Mouse (Mus musculus) skeletal muscle tissue, adult 2 months (tissue): ENCODE measurements around the gene Chrne.

Source experiments
- DNase-seq: peaks from one replicate; pipeline ENCODE4 v3.0.0-alpha.2; 2012; ENCODE audit warnings: low read depth, low spot score

Chrne gene

DNA sequence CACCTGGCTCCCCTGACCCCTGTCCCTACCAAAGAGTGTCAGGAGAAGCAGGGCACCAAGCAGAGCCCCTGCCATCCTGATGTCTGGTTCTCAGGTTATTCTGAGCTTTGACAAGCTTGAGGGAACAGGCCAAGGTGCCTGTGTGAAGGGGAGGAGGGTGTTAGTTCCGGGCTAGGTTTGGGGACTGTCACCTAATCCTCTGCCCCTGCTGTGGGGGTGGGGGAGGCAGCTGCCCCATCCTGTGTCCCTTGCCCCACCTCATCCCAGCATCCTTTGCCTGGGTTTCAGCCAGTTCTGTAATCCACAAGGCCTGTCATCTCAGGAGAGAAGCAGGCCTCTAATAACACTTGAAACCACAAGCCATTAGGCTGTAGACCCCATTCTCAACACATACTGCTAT lies at the start of gene Chrne:
Gene Chrne (minus strand): TSS at position 116 of the 400 bp plus-strand sequence.
- DNase-seq, result peak; percentile 68

DNA sequence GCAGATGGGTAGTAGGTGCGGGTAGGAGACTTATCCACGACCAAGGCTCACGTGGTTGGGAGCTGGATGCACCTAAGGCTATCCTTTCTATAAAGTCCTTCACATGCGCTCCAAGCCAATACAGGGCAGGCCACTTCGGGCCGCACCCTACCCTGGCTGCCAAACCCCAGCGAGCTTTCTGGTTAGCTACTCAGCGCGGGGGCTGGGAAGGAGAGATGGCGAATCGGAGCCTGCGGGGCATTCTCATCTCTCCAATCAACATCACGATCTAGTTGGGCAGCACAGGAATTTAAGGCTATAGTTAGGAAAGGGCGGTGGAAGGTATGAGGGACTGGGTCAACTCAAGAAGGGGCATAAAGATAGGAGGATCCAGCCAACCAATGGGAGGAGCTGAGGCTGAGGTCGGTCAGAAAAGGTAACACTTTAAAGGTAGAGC lies 49.3 kb upstream of the Chrne start:
- DNase-seq, result no peak

DNA sequence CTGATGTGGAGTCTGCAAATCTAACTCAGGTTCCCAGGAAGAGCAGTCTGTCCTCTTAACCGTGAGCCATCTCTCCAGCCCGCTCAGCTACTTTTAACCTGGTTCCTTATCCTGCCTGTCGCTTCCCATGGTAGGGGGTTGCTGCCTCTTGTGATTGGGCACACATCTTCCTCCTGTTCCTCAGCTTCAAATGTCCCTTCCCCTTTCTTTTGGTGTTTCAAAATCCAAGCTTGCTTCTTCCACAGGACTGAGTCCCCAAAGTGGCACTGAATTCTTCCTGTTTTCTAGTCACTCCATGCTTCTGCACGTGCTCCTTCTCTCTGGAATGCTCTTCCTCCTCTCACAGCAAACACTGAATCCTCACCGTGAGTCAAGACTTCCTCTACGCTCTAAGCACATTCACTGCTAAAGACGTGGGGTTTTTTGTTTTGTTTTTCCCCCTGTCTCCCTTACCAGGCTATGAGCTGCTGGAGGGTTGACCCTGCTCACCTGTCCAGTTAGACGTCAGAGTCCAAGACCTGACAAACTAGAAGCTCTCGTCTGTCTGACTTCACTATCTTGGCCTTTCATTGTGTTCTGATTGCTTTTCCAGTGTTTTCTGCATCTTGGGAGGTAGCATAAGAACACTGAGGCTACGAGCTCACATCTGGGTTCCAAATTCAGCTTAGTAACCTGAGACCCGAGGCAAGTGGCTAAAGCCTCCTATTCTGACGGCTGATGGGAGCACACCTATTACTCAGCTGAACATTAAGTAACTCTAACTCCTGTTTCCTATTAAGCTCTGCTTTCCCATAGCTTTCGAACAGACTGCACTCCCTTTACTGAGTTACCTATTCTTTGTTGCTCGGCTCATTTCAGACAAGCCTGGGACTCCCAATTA lies 48.5 kb upstream of the Chrne start:
- DNase-seq, result no peak

DNA sequence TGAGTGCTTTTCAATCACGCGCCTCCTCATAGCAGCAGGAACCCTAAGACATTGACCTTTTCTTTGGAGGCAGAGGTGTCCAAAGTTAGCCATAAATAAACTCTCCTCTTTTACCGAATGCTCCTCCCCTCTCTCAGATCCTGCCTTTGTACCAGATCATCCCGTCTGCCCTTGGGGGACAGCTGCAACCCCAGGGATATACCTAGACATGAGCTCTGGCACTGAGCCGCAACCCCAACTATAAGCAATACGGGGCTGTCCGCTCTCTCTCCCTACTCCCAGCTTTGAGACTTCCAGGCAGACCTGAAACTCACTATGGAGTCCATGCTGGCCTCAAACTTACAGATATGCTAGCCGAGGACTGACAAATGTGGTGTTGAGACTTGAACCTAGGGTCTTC lies 47.7 kb upstream of the Chrne start:
- no peak for DNase-seq

DNA sequence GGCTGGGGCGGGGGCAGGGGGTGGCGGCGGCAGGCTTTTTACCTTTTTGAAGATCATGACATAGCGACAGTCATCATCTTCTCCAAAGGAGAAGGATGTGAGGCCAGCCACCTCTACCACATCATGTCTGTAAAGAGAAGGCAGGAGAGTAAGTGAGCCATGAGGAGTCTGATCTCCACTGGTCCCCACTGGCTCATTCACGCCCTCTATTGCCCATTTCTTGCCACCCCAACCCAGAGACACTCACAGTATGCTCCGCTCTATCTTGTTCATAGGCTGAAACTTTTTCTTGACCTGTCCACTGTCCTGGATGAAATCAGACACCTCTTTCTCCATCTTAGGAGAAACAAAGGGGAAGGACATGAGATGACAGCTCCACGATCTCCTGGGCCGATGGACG lies 45.7 kb upstream of the Chrne start:
- no peak for DNase-seq

- DNase-seq, result peak; percentile 90
Observed at GRCm38 (mm10) chr11:70663957-70664356, 44.9 kb upstream of the Chrne start.

- no peak for DNase-seq
Observed at GRCm38 (mm10) chr11:70663101-70663500, 44.1 kb upstream of the Chrne start.

- no peak for DNase-seq
Observed at GRCm38 (mm10) chr11:70660571-70660970, 41.6 kb upstream of the Chrne start.

DNA sequence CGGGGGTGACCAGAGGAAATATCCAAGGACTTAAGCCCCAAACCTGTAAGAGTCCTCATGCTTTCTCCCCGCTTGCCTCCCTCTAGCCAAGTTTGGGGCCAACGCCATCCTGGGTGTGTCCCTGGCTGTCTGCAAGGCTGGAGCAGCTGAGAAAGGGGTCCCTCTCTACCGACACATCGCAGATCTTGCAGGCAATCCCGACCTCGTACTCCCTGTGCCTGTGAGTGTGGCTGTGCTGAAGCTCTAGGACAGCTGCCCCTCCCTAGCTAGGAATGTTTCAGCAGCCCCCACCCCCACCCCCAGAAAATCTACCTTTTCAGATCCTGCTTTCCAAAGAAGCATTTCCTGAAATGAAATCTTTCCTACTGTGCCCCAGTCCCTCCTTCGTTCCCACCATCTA lies 39.9 kb upstream of the Chrne start:
- DNase-seq, result no peak

DNA sequence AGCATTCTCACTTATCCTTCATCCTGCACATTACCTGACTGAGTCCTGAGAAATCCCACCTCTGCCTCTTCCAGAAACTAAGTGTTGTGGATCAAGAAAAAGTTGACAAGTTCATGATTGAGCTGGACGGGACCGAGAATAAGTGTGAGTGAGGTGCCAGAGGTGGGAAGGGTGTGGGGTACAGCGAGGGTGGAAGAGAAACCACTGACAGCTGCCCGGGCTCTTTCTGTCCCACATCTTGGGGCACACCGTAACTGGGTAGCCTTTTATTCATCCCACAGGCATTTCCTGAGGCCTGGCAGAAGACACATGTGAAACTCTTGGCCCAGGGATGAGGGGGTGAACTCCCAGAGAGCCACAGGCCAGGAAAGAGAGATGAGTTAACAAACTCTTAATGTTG lies 39.5 kb upstream of the Chrne start:
- no peak for DNase-seq

DNA sequence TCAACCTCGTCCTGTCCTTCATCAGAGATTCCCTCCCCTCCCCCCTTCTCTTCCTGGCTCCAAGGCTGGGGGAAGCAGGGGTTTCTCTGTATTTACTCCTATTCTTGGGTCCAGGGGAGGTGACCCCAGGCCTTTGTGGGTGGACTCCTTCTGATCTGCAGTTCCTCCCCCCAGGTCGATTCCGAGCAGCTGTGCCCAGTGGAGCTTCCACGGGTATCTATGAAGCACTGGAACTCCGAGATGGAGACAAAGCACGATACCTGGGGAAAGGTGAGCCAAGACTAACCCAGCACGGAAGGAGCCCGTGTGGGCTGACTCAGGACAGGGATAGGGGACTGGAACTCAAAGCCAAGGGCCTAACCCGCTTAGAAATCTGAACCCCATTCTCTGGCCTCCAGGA lies 39.0 kb upstream of the Chrne start:
- DNase-seq, result no peak

- peak; percentile 91 for DNase-seq
Observed at GRCm38 (mm10) chr11:70657573-70657972, 38.6 kb upstream of the Chrne start.

- DNase-seq, result peak; percentile 88
Observed at GRCm38 (mm10) chr11:70656964-70657363, 37.9 kb upstream of the Chrne start, which contains the start of gene Eno3. TSS of gene Eno3 (plus strand) at chr11:70657202.

DNA sequence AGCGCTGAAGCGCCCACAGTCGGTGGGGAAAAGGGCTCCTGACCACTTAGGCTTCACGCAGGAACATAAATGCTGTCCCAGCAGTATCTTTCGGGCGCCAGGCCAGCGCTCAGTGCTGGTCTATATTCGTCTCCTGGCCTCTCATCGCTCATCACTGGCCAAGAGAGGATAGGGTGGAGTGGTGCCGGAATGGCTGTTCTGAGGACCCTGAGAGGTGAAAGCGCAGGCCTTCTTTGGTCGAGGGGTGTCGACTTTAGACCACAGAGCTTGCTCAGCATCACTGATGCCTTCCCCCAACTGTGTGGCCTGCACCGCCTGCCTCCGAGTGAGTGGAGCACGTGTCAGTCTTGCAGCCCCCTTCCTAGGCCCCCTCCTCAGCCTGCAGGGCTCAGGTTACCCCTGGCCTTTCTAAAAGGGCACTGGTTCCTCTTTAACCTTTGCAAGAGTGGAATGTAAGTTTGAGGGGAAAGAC lies 37.5 kb upstream of the Chrne start:
- DNase-seq, result peak; percentile 95

DNA sequence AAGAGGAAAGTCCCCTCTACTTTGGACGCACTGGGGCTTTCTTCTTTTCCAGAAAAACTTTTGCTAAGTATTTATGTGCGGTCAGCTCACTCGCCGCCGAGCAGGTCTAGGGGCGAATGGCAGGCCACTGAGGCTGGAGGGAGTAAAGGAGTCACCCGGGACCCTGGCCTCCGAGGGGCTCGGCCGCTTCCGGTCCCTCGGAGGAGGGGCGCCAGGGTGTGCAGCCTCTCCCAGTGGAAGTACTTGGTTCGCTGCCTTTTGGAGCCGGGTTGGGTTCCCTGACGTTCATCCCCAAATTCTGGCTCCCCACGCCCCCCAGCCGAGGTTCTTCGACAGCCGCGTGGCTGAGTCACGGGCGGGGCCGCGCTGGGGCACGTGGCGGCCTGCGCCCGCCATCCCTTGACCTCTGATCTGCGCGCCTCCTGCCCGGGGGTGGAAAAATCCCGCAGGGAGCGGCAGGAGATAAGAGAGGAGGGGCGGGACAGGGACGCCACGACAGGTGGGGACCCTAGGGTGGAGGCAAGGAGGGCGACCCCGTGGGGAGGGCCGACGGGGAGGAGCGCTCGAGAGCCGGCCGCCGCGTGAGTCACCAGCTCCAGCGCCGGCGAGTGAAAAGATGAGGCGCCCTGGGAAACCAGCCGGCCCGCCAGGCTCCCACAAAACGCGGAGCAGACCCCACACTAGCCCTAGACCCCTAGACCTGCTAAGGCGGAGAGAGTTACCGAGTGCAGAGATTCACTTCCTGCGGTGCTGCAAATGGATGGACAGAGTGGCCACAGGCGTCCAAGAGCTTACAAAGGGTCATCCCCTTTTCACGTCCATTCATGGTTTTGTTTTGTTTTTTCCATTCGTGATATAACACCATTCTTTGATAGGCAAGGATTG lies 36.8 kb upstream of the Chrne start:
- DNase-seq, result peak; percentile 71

DNA sequence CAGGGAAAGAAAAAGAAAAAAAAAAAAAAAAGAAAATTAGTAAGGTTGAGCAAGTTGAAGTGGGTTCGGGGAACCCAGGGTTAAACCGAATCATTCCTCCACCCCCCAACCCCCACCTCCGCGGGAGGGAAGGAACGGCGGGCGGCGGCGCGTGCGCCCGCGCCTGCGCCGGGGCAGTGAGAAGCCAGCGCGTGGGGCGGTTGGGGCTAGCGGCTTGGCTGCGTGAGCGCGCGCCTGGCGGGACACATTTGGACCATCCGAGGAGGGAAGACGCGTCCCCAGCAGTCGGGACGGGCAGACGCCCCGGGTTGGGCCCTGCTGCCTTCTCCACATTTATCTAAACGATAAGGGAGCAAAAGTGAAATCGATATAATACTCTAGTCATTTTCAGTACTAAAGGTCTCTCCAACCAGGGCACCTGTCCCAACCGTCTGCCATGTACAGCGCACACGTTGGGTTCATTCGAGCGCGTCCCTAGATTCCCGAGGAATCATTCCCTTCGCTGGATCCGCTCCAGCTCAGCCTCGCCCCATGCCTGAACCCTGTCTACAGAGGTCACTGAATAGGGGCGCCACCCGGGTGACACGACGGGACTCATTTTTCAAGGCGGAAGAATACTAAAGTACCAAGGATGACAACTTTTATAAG lies 36.0 kb upstream of the Chrne start:
- DNase-seq, result peak; percentile 87

DNA sequence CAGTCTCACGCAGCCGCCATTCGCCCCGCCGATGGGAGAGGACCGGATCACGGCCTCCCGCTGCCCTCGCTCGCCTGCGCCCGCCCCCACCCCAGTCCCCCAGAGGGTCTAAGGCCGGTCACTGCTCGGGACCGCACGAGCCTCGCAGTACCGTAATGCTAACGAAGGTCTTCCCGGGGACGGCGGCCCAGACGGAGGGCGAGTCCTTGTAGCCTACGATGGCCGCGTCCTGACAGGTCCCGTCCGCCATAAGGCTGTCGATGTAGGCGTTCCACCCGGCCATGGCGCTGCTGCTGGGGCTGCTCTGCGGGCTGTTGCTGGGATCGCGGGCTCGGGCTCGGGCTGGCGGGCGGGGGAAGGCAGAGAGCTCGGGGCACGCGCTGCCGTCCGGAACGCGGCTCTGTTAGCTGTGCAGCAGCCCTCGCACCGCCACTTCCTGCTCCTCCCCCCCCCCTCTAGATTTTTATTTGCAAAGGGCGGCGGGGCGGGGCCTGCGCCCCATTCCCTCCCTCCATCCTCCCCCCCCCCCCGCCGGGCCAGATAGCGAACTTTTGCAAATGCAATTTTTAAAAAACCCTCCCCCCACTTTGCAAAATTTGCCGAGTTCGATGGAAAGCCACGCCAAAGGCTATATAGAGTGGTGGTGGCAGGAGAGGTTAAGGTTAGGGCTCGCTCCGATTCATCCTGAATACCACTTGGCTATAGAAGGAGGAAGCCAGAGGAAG lies 35.3 kb upstream of the Chrne start, which contains the start of gene Pfn1:
Gene Pfn1 (minus strand): TSS at position 447 of the 725 bp plus-strand sequence.
- DNase-seq, result peak; percentile 80

DNA sequence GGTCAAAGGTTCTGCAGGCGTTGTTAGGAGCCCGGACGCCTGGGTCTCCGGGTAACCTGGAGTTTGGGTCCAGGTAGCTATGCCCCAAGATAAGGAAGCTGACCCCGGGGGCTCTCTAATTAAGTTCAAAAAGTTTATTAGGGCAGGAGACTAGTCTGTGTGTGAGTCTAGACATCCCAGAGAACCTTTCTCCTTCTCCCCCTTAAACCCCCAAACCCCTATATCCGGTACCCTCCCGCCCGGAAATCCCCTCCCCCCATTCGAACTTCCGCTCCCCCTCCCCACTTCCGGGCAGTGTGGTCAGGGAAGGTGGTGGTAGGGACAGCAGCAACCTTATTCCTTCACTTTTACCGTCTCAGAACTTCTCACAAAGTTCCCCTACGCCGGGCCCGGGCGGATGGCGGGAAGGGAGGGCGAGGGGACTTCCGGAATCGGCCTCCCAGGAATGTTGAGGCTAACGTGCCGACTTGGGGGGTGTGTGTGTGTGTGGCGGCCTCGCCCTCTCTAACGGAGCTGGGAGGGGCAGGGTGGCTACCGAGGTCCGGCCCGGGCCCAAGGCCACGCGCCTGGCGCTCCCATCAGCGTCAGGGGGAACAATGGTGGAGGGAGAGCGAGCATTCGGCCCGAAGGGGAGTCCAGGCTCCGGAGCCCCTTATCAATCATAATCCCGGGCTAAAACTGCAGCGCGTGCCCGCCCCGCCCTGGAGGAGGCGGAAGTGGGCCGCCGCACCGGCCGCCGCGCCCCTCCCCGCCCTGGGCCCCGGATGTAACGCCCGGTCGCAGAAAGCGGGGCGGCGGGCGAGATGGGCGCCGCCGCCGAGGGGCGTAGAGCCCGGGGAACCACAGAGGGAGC lies 34.6 kb upstream of the Chrne start:
- no peak for DNase-seq

DNA sequence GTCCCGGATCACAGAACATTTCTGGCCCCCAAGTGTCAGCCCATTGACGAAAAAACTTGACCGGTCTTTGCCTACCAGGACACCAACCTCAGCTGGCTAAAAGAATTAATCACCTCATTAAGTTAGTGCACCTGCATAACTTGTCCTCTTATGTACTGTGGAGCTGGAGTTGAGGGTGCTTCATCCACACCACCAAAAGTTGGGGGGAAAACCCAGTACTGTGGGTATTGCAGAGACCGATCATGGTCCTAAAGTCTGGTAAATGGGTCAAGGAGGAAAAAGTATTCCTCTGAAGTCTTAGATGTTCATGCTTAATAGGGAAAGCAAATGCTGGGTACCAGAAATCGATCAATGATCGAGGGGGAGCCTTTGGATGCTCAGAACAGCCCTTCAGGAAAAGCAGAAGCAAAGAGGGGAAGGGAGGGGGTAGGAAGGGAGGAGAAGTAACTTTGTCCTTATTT lies 33.9 kb upstream of the Chrne start:
- no peak for DNase-seq
